Mouse (Mus musculus): ENCODE measurements around the gene 6430571L13Rik. TPM values are rescaled to one million over a fixed set of nuclear protein-coding genes. Genes with fewer than 3 reads are reported as not detected.

6430571L13Rik gene
- polyA plus RNA-seq, 1 experiment from 2014 or later: 0.28 TPM

GRCm38 (mm10) chr9:107327879-107328620 lies 12.4 kb upstream of the 6430571L13Rik start:
- Histone ChIP-seq H3K9me3 (no peaks in the 10 kb centered on the region), H3K4me1 (replicated peaks) (no peaks in the 10 kb centered on the region), H3K27me3 (replicated peaks) (no peaks in the 10 kb centered on the region), H3K36me3 (no peaks in the 10 kb centered on the region), H3K4me3 (replicated peaks) (no peak overlapping the region), H3K9ac (no peak overlapping the region), H3K4me2 (replicated peaks) (no peak overlapping the region), H3K27ac (no peak overlapping the region)
- no peak for ATAC-seq
- 87% methylated on average over 16 of the region's 16 CpGs for WGBS

- ATAC-seq: no peak
- H3K36me3 ChIP-seq: no peaks in the 10 kb centered on the region
- WGBS: 81% methylated on average over 6 of the region's 6 CpGs
- H3K27ac ChIP-seq: no peak overlapping the region
- no peak overlapping the region for H3K4me3 ChIP-seq (replicated peaks)
- no peak overlapping the region for H3K4me2 ChIP-seq (replicated peaks)
- H3K27me3 ChIP-seq (replicated peaks): no peaks in the 10 kb centered on the region
- no peaks in the 10 kb centered on the region for H3K9me3 ChIP-seq
- H3K9ac ChIP-seq: no peak overlapping the region
- 0 out of 2 replicates have a peak, but pooled peaks cover 2% of the 10 kb centered on the region for H3K4me1 ChIP-seq (replicated peaks)
Observed at GRCm38 (mm10) chr9:107330791-107331190, 9.6 kb upstream of the 6430571L13Rik start.

- no peaks in the 10 kb centered on the region for H3K36me3 ChIP-seq
- WGBS: 58% methylated on average over 2 of the region's 2 CpGs
- H3K9me3 ChIP-seq: no peaks in the 10 kb centered on the region
- no peaks in the 10 kb centered on the region for H3K27me3 ChIP-seq (replicated peaks)
- no peak overlapping the region for H3K4me3 ChIP-seq (replicated peaks)
- H3K9ac ChIP-seq: no peak overlapping the region
- 0 out of 2 replicates have a peak, but pooled peaks cover 6% of the 10 kb centered on the region for H3K4me1 ChIP-seq (replicated peaks)
- no peak overlapping the region for H3K4me2 ChIP-seq (replicated peaks)
- no peak overlapping the region for H3K27ac ChIP-seq
- ATAC-seq: no peak
Observed at GRCm38 (mm10) chr9:107333686-107334085, 6.7 kb upstream of the 6430571L13Rik start.

GRCm38 (mm10) chr9:107334356-107334755 lies 6.0 kb upstream of the 6430571L13Rik start:
- H3K9ac ChIP-seq: no peak overlapping the region
- no peaks in the 10 kb centered on the region for H3K9me3 ChIP-seq
- H3K36me3 ChIP-seq: no peaks in the 10 kb centered on the region
- no peaks in the 10 kb centered on the region for H3K27me3 ChIP-seq (replicated peaks)
- no peak overlapping the region for H3K4me2 ChIP-seq (replicated peaks)
- H3K27ac ChIP-seq: no peak overlapping the region
- ATAC-seq: no peak
- 86% methylated on average over 6 of the region's 6 CpGs for WGBS
- no peak overlapping the region for H3K4me3 ChIP-seq (replicated peaks)
- 0 out of 2 replicates have a peak, but pooled peaks cover 9% of the 10 kb centered on the region for H3K4me1 ChIP-seq (replicated peaks)

- H3K9me3 ChIP-seq: no peaks in the 10 kb centered on the region
- 0 out of 2 replicates have a peak, but pooled peaks cover 9% of the 10 kb centered on the region for H3K4me1 ChIP-seq (replicated peaks)
- no peak overlapping the region for H3K27ac ChIP-seq
- no peak overlapping the region for H3K4me2 ChIP-seq (replicated peaks)
- H3K36me3 ChIP-seq: no peaks in the 10 kb centered on the region
- H3K4me3 ChIP-seq (replicated peaks): no peak overlapping the region
- H3K27me3 ChIP-seq (replicated peaks): no peaks in the 10 kb centered on the region
- 88% methylated on average over 5 of the region's 5 CpGs for WGBS
- H3K9ac ChIP-seq: no peak overlapping the region
- ATAC-seq: no peak
Observed at GRCm38 (mm10) chr9:107335046-107335445, 5.4 kb upstream of the 6430571L13Rik start.

GRCm38 (mm10) chr9:107335909-107336308 lies 4.5 kb upstream of the 6430571L13Rik start:
- no peaks in the 10 kb centered on the region for H3K9me3 ChIP-seq
- H3K4me3 ChIP-seq (replicated peaks): no peak overlapping the region
- no peaks in the 10 kb centered on the region for H3K36me3 ChIP-seq
- no peak overlapping the region for H3K27ac ChIP-seq
- H3K4me2 ChIP-seq (replicated peaks): no peak overlapping the region
- no peak overlapping the region for H3K9ac ChIP-seq
- no peak for ATAC-seq
- H3K27me3 ChIP-seq (replicated peaks): no peaks in the 10 kb centered on the region
- 14% methylated on average over 5 of the region's 5 CpGs for WGBS
- 0 out of 2 replicates have a peak, but pooled peaks cover 13% of the 10 kb centered on the region for H3K4me1 ChIP-seq (replicated peaks)

GRCm38 (mm10) chr9:107336386-107336785 lies 4.0 kb upstream of the 6430571L13Rik start:
- no peak overlapping the region for H3K4me2 ChIP-seq (replicated peaks)
- no peak overlapping the region for H3K4me3 ChIP-seq (replicated peaks)
- 0 out of 2 replicates have a peak, but pooled peaks cover 15% of the 10 kb centered on the region for H3K4me1 ChIP-seq (replicated peaks)
- WGBS: 86% methylated on average over 6 of the region's 6 CpGs
- H3K9ac ChIP-seq: no peak overlapping the region
- no peaks in the 10 kb centered on the region for H3K27me3 ChIP-seq (replicated peaks)
- H3K36me3 ChIP-seq: no peaks in the 10 kb centered on the region
- H3K27ac ChIP-seq: no peak overlapping the region
- H3K9me3 ChIP-seq: no peaks in the 10 kb centered on the region
- no peak for ATAC-seq

- 0 out of 2 replicates have a peak within 1 kb of the TSS, but pooled peaks have one; percentile 23 for H3K27ac ChIP-seq
Observed at GRCm38 (mm10) chr9:107338172-107338883, 2.1 kb upstream of the 6430571L13Rik start, which contains the start of gene Hemk1. Hemk1 (minus strand) TSS chr9:107338350.

GRCm38 (mm10) chr9:107340911-107341645 lies 676 bp downstream of the 6430571L13Rik start:
- no peak for ATAC-seq

More at GRCm38 (mm10) chr9:107338172-107338883, 2.1 kb upstream of the 6430571L13Rik start, which contains the start of gene Hemk1:
- 0 out of 2 replicates have a peak, but pooled peaks cover 15% of the 10 kb centered on the region for H3K4me1 ChIP-seq (replicated peaks)
- 3% methylated on average over 30 of the region's 30 CpGs for WGBS
- ATAC-seq: peak; percentile 83
- H3K4me2 ChIP-seq (replicated peaks): peak within 1 kb of the TSS; percentile 79
- H3K27me3 ChIP-seq (replicated peaks): no peaks in the 10 kb centered on the region
- no peaks in the 10 kb centered on the region for H3K36me3 ChIP-seq
- H3K4me3 ChIP-seq (replicated peaks): peak within 1 kb of the TSS; percentile 57
- no peaks in the 10 kb centered on the region for H3K9me3 ChIP-seq
- peak within 1 kb of the TSS; percentile 65 for H3K9ac ChIP-seq

GRCm38 (mm10) chr9:107342201-107342709 lies 1.9 kb downstream of the 6430571L13Rik start:
- Histone ChIP-seq H3K27me3 (replicated peaks) (no peaks in the 10 kb centered on the region), H3K27ac (no peak overlapping the region), H3K9ac (no peak overlapping the region), H3K9me3 (no peaks in the 10 kb centered on the region), H3K4me1 (replicated peaks) (0 out of 2 replicates have a peak, but pooled peaks cover 13% of the 10 kb centered on the region), H3K4me2 (replicated peaks) (no peak overlapping the region), H3K4me3 (replicated peaks) (no peak overlapping the region), H3K36me3 (no peaks in the 10 kb centered on the region)
- WGBS: 88% methylated on average over 11 of the region's 11 CpGs
- ATAC-seq: no peak

More at GRCm38 (mm10) chr9:107340911-107341645, 676 bp downstream of the 6430571L13Rik start:
- H3K9me3 ChIP-seq: no peaks in the 10 kb centered on the region
- 50% methylated on average over 12 of the region's 12 CpGs for WGBS
- no peaks in the 10 kb centered on the region for H3K36me3 ChIP-seq
- peak overlapping the region; percentile 50 for H3K9ac ChIP-seq
- H3K4me1 ChIP-seq (replicated peaks): 0 out of 2 replicates have a peak, but pooled peaks cover 13% of the 10 kb centered on the region
- peak overlapping the region; percentile 55 for H3K4me3 ChIP-seq (replicated peaks)
- no peaks in the 10 kb centered on the region for H3K27me3 ChIP-seq (replicated peaks)
- H3K27ac ChIP-seq: no peak overlapping the region
- peak overlapping the region; percentile 81 for H3K4me2 ChIP-seq (replicated peaks)

GRCm38 (mm10) chr9:107343146-107343943 lies 2.9 kb downstream of the 6430571L13Rik start:
- H3K9ac ChIP-seq: no peak overlapping the region

More at GRCm38 (mm10) chr9:107343146-107343943, 2.9 kb downstream of the 6430571L13Rik start:
- Histone ChIP-seq H3K4me1 (replicated peaks) (0 out of 2 replicates have a peak, but pooled peaks cover 10% of the 10 kb centered on the region), H3K27ac (no peak overlapping the region), H3K27me3 (replicated peaks) (no peaks in the 10 kb centered on the region), H3K9me3 (no peaks in the 10 kb centered on the region), H3K36me3 (no peaks in the 10 kb centered on the region), H3K4me2 (replicated peaks) (no peak overlapping the region), H3K4me3 (replicated peaks) (no peak overlapping the region)
- WGBS: 64% methylated on average over 8 of the region's 8 CpGs
- no peak for ATAC-seq

All from intestine, embryonic 15.5 days (tissue).